Mouse (Mus musculus) embryonic fibroblast, embryonic 13.5 days (primary cell): ENCODE results near the gene Prok1.

ENCODE experiments used
- CTCF ChIP-seq: IDR thresholded peaks from 2 replicates; pipeline ENCODE4 v1.5.1; 2011; ENCODE audit warnings: mild to moderate bottlenecking, control low read depth, low read length, moderate library complexity, borderline replicate concordance; ENCODE audit not compliant: insufficient read depth
- POLR2A ChIP-seq: IDR thresholded peaks from 2 replicates; pipeline ENCODE4 v1.6.1; 2011; ENCODE audit warnings: low read depth, mild to moderate bottlenecking, control low read depth, low read length, moderate library complexity

- TF ChIP-seq CTCF (no peak), POLR2A (no peak)
Measured at GRCm38 (mm10) chr3:107256724-107257123, 17.2 kb upstream of the Prok1 start.
